Mouse (Mus musculus): ENCODE data around the gene Flad1. TPM values are rescaled to one million over a fixed set of nuclear protein-coding genes. Genes with fewer than 3 reads are reported as not detected.

Flad1 gene
- polyA plus RNA-seq, 2 experiments from 2014 or later = 37.7 to 45.7 TPM

Other genes starting within 250 kb of the Flad1 start
- gene Clk2, start 247.1 kb downstream of the Flad1 start, polyA plus RNA-seq (2017; shearing (Covaris generic)) = 10 to 100 TPM; 12.4 to 18.5 TPM
- 100 to 1,000 TPM; 160 to 182 TPM for gene Scamp3, start 234.4 kb downstream of the Flad1 start, polyA plus RNA-seq (2017; shearing (Covaris generic))
- gene Fam189b, start 228.7 kb downstream of the Flad1 start, polyA plus RNA-seq (2017; shearing (Covaris generic)) = 100 to 1,000 TPM; 158 to 168 TPM
- gene Gba, start 208.9 kb downstream of the Flad1 start, polyA plus RNA-seq (2017; shearing (Covaris generic)) = 10 to 100 TPM; 72.1 to 75.6 TPM
- gene Thbs3, start 196.7 kb downstream of the Flad1 start, polyA plus RNA-seq (2017; shearing (Covaris generic)) = 1 to 10 TPM in 1 of 2 experiments, under 1 TPM in 1; 0.22 to 2.4 TPM
- gene Mtx1, start 184.8 kb downstream of the Flad1 start, polyA plus RNA-seq (2017; shearing (Covaris generic)) = 100 to 1,000 TPM in 1 of 2 experiments, 10 to 100 TPM in 1; 90.7 to 112 TPM
- gene Muc1, start 182.8 kb downstream of the Flad1 start, polyA plus RNA-seq (2017; shearing (Covaris generic)) = under 1 TPM; 0.88 to 0.97 TPM
- 100 to 1,000 TPM; 275 to 319 TPM for gene Krtcap2, start 165.9 kb downstream of the Flad1 start, polyA plus RNA-seq (2017; shearing (Covaris generic))
- 1 to 10 TPM; 2.1 to 3.4 TPM for gene Trim46, start 165.6 kb downstream of the Flad1 start, polyA plus RNA-seq (2017; shearing (Covaris generic))
- gene Dpm3, start 152.5 kb downstream of the Flad1 start, polyA plus RNA-seq (2017; shearing (Covaris generic)) = 100 to 1,000 TPM; 124 to 160 TPM
- 100 to 1,000 TPM; 195 to 254 TPM for gene Slc50a1, start 141.3 kb downstream of the Flad1 start, polyA plus RNA-seq (2017; shearing (Covaris generic))
- not detected for gene Efna1, start 130.7 kb downstream of the Flad1 start, polyA plus RNA-seq (2017; shearing (Covaris generic))
- gene Efna3, start 88.9 kb downstream of the Flad1 start, polyA plus RNA-seq (2017; shearing (Covaris generic)) = not detected
- gene Efna4, start 73.8 kb downstream of the Flad1 start, polyA plus RNA-seq (2017; shearing (Covaris generic)) = under 1 TPM; 0.28 to 0.50 TPM
- gene Adam15, start 61.9 kb downstream of the Flad1 start, polyA plus RNA-seq (2017; shearing (Covaris generic)) = 10 to 100 TPM in 1 of 2 experiments, 1 to 10 TPM in 1; 7.7 to 12.7 TPM
- under 1 TPM in 1 of 2 experiments, not detected in 1; 0.15 TPM for gene Dcst2, start 49.9 kb downstream of the Flad1 start, polyA plus RNA-seq (2017; shearing (Covaris generic))
- under 1 TPM; 0.54 to 0.79 TPM for gene Dcst1, start 46.6 kb downstream of the Flad1 start, polyA plus RNA-seq (2017; shearing (Covaris generic))
- 10 to 100 TPM; 13.2 to 16.5 TPM for gene Zbtb7b, start 17.1 kb downstream of the Flad1 start, polyA plus RNA-seq (2017; shearing (Covaris generic))
- 1 to 10 TPM in 1 of 2 experiments, not detected in 1; 2.4 TPM for gene Lenep, start 9.1 kb downstream of the Flad1 start, polyA plus RNA-seq (2017; shearing (Covaris generic))
- gene Cks1b, start 6.5 kb upstream of the Flad1 start, polyA plus RNA-seq (2017; shearing (Covaris generic)) = 10 to 100 TPM; 70.8 to 92.3 TPM
- 10 to 100 TPM; 29.6 to 43.2 TPM for gene Shc1, start 6.6 kb upstream of the Flad1 start, polyA plus RNA-seq (2017; shearing (Covaris generic))
- gene Pygo2, start 18.3 kb upstream of the Flad1 start, polyA plus RNA-seq (2017; shearing (Covaris generic)) = 1 to 10 TPM; 8.6 to 9.6 TPM
- 10 to 100 TPM; 35.6 to 47.3 TPM for gene Pbxip1, start 24.8 kb upstream of the Flad1 start, polyA plus RNA-seq (2017; shearing (Covaris generic))
- 10 to 100 TPM; 31.4 to 41.9 TPM for gene Pmvk, start 42.7 kb upstream of the Flad1 start, polyA plus RNA-seq (2017; shearing (Covaris generic))
- not detected for gene Kcnn3, start 108.3 kb upstream of the Flad1 start, polyA plus RNA-seq (2017; shearing (Covaris generic))

Data from activated CD4-positive, CD25-positive, alpha-beta regulatory T cell, adult 4 months (primary cell).